Mouse (Mus musculus) right cerebral cortex, postnatal 14 days (tissue): Measurements from ENCODE around the gene Aqp5.

Experiments used
- DNase-seq: peaks from one replicate; pipeline ENCODE4 v3.0.0; 2022

The Aqp5 gene

DNA sequence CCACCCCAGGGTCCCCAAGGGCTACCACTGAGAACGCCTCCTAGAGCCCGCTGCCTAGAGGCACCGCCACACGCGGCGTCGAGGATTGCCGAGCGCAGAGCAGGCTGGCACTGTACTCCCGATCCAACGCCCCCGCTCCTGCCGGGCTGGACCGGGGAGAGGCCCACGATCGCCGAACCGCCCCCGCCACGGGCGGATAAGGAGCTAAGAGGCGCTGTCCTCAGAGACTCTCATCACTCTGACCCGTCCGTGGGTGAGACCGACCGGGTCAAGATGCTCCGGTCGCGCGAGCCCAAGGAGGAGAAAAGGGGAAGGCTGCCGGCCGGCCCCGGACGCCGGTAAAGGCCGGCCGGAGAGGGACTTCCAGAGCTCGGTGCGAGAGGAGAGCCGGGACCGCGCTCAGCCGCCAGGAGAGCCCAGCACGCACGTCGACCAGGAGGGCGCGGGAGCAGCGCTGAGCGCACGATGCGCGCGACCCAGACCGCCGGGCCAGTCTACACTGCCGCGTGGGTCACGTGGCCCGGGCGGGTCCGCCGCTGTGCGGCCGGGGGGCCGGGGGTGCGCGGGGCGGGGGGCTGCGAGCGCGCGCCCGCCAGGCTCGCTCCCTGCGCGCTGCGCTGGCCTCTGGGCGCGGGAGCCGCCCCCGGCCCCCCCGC lies at the start of gene Aqp5:
Gene Aqp5, plus strand, starts transcription at position 354 of the 656 bp plus-strand sequence.
- DNase-seq, result no peak

DNA sequence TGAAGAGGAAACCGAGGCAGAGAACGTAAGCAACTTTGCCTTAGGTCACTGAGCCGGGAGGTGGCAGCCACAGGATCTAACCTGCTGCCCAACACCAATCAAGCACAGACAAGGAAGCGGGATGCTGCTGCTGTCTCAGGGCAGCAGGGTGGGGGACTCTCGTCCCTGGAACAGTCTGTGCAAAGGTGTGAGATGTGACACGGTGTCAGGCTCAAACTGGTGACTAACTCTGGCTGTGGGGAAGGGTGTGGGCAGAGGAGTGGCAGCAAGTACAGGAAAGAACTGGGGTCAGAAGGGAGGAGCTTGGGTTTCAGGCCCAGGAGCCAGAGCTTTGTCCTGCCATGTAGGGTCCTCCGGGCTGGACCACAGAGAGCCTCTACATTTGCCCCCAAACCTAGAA lies 46.5 kb upstream of the Aqp5 start:
- no peak for DNase-seq

DNA sequence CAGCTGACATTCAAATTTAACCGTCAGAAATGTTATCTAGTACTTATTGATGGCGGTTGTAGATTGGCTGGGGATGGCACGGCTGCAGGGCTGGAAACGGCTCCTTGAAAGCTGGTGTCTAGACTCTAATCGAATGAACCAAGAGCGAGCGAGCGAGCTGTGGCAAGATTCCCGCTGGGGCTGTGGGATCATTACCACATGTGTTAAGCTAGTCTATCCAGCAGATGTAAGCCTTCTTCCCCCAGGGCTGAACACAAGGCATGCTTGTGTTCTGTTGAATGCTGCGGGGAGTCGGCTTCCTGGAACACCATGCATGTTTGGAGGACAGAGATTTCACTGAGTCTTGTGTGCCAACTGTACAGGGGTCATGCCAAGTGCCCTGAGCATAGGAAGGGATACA lies 44.0 kb upstream of the Aqp5 start:
- no peak for DNase-seq

DNA sequence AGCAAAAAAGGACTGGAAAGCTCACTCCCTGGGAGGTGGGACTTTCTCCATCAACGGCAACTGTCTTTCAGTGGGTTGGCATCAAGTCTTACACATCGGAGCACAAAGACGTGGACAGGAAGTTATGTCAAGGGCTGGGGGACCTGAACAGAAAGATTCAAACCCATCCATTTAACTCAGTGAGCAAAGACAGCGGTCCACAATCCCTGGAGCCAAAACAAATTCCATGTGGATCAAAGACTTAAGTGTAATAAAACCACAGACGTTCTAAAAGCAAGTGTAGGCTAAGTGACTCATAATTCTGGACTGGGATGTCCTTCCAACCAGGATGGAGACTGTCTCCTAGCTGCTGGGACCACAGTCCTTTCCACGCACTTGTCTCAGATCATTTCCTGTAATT lies 42.9 kb upstream of the Aqp5 start:
- no peak for DNase-seq

DNA sequence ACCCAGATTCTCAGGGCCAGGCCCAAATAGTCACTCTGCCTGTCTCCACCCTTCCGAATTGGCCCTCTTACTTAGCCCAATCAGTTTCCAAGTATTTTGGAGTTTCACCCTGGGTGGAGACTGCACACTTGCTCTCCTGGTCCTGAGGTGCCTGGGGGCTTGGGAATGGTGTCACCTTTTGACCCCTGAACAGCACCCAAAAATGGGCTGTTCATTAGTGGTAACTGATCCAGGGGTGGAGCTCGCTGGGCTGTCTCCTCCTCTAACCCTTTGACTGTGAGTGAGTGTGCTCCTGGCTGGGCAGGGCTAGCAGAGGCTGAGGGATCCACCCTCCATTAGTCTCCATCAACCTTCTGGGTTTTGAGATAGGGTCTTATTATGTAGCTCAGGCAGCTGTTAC lies 40.7 kb upstream of the Aqp5 start:
- no peak for DNase-seq

DNA sequence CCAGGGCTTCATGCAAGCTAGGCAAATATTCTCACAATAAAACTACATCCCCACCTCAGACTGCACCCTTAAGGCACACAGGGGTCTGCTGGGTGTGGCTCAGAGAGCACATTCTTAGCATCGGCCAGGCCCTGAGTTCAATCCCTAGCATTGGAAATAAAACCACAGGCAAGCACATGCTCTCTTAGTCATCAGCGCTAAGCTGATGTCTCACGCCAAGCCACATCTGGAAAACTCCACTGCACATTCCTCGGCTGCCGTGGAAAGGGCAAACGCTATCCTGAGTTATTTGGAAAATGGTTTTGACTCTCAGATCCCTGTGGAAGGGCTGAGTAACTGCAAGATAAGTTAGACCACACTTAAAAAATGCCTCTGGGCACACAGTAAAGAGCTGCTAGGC lies 36.8 kb upstream of the Aqp5 start:
- DNase-seq, result no peak

DNA sequence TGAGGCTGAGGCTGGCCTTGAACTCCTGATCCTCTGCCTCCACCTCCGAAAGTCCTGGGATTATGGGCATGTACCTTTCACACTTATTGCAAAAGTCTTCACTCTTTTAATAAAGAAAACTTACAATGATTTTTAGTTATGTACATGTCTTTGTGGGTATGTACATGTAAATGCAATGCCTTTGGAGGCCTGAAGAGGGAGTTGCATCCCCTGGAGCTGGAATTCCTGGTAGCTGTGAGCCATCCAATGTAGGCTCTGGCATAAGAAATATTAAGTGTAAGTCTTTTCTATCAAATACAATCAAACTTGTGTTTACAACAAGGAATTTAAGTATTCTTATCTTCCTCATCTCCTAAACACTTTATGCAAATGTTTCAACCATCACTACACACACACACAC lies 31.6 kb upstream of the Aqp5 start:
- no peak for DNase-seq

DNA sequence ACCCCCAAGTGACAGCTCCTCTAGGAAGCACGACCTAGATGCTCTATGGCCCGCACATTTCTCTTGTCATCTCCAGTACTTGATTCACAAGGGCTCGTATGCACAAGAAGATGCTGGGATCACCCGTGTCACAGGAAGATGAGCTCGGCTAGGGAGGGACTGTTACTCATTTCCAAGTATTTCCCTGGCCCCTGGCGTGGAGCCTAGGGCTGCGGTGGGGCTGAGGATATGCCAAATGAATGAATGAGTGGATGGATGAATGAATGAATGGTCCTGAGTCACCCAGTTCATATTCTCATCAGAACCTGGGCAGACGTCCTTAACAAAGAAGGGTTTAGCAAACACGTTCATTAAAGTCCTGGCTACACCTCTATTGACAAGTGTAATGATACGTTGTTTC lies 30.3 kb upstream of the Aqp5 start:
- no peak for DNase-seq

DNA sequence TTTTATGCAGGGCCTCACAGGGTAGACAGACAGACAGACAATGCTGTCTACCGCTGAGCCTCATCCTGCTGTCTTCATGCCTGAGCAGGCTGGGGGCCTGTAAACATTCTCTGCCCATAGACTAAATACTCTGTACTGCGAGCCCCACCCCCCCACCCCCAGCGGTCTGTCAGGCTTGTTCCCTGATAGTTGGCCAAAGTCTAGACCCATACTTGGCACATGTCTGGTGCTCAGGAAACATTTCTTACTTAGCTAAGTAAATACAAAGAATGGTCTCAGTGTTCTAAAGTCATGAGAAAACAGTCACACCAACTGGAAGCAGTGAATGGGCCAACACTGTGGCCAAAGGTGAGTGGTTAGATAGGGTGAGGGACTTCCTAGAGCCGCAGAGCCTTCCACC lies 23.2 kb upstream of the Aqp5 start:
- no peak for DNase-seq

DNA sequence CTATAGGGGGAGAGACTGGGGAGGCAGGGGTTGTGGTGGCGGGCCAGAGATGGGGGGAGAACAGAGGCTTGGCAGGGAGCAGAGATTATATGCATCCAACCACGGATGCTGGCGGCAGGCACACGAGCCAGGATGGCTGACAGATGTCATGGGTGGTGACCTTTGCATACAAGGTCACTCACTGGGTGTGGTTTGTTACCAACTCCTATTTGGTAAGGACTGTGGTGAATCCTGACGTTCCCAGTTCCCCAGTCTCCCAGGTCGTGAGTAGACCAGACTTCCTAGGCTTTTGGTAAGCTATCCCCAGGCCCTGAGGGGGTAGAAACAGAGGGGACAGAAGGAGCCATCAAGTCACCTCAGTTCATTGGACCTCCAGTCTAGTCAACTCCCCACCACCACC lies 21.9 kb upstream of the Aqp5 start:
- DNase-seq, result no peak

DNA sequence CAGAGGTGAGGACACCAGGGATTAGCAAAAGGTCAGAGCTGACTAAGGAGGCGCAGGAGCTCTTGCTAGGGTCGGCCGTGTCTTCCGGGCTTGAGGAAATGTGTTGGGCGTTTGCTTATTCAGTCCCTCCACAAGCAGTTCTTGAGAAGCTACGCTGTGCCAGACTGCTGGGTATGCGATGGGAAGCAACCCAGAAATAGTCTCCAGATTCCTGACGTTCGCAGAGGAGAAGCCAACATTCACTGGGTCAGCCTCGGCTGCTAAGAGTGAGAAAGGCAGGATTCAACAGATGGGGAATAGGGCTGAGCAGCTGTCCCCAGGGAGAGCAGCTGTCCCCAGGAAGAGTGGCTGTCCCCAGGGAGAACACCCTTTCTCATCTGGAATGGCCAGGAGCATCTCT lies 21.5 kb upstream of the Aqp5 start:
- DNase-seq, result no peak

DNA sequence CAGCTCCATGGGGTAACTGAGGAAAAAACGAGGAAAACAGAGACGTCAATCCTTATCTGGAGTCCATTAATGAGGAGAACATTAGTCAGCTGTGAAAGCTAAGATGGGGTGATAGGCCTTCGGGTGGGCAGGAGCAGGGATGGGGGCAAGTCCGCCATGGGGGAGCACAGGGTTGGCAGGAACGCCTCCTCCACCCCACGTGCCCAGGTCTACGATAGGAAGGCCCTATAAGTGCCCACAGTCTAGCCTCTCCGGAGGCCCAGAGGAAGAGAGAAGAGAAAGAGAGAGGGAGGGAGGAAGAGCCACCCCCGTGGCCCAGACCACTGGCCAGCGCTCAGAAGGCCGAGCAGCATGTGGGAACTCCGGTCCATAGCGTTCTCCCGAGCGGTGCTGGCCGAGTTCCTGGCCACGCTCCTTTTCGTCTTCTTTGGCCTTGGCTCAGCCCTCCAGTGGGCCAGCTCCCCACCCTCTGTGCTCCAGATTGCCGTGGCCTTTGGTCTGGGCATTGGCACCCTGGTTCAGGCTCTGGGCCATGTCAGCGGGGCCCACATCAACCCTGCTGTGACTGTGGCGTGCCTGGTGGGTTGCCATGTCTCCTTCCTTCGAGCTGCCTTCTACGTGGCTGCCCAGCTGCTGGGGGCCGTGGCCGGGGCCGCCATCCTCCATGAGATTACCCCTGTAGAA lies 11.6 kb upstream of the Aqp5 start, which contains the start of gene Aqp2:
Gene Aqp2, plus strand, starts transcription at position 254 of the 684 bp plus-strand sequence.
- DNase-seq, result no peak

DNA sequence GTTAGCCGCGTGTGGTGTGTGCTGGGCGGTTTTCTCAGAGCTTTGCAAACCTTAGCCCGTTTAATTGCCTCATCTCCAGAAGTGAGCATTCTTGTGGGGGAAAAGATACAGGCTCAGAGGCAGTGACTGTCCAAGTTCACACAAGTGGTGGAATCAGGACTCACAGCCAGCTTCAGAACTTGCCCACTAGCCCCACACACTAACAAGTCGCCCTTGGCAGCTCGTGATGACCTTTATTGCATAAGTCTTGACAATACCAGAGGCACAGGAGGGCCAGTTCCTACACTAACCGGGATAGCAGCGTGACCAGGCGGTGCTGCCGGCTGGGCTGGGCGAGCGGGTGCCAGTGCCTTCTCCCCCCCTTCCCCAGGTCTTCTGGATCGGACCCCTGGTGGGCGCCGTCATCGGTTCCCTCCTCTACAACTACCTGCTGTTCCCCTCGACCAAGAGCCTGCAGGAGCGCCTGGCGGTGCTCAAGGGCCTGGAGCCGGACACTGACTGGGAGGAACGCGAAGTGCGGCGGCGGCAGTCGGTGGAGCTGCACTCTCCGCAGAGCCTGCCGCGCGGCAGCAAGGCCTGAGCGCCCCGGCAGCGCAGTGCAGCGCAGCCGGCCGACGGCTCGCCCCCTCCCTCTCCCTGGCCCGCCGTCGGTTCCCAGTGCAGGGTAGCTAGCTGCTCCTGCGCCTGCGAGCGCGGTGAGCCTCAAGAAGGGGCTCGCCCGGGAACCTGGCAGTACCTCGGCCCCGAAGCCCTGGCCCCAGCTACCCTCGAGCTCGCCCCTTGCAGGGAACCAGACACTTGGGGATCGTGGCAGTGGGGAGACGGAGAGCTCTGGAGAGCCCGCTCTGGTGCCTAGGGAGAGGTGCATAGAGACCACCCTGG lies 6.9 kb upstream of the Aqp5 start:
- DNase-seq, result no peak

DNA sequence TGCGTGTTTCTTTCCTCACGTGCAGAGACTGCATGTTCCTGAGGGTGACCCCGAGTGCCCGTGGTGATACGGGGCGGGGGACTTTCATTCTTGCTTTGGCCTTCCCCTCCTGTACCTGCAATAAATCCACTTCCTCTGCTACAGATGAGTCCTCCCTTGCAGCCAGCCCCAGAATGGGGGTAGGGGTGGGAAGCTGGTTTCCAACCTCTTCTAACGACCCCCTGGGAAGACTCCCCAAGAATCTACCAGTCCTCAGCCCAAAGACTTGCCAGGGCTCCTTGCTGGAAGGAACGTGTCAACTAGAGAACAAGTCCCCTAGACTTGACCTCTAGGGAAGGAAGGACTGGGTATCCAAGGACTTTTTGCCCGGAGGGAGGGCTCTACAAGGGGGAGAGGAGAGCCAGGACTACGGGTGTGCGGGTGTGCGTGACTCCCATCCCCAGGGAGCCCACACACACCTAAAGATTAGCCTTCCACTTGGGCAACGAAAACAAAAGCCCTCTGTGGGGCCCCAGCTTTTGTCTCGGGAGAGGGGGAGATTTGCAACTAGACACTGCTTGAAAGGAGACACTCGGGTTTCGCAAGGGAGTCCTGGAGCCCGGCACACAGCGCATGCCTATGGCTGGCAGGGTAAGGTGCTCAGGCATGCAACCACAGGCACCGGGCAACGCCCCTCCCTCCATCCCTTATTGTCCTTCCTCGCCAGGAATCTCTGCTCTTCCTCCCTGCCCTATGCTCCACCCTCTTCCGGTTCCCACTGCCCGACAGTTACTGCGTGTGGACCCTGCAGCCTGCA lies 6.0 kb upstream of the Aqp5 start:
- no peak for DNase-seq

DNA sequence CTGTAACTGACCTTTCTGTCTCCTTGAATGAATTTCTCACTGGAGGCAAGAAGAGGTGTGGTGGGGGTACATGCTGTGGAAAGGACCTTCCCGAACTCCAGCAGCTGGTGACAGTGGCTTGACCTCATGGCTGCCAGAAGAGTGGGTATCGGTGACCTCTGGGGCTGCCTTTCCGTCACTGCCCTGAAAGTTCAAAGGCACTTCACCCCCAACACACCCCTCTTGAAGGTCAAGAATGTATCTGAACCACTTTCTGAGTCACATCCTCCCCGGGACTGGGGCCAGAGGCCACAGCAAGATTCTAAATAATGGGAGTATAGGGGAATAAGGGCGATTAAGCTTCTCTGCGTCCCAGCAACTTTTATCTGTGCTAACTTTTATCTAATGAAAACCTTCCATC lies 4.8 kb upstream of the Aqp5 start:
- no peak for DNase-seq

DNA sequence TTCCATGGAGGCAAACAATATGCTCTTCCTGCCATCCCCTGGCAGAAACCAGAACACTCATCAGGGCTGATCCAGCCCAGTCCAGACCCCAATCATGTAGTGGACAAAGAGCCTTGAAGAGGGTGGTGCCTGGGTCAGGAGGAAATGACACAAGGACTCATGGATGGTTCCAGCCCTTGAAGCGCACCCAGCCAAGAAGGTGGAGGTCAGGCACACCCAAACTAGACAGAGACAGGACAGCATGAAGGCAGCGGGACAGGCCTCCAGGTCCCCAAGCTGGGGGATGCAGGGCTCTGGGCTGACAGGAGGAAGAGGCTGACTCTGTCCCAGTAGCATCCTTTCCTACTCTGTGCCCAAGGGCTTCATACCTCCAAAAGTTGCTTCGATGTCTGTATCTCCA lies 4.1 kb upstream of the Aqp5 start:
- DNase-seq, result no peak

DNA sequence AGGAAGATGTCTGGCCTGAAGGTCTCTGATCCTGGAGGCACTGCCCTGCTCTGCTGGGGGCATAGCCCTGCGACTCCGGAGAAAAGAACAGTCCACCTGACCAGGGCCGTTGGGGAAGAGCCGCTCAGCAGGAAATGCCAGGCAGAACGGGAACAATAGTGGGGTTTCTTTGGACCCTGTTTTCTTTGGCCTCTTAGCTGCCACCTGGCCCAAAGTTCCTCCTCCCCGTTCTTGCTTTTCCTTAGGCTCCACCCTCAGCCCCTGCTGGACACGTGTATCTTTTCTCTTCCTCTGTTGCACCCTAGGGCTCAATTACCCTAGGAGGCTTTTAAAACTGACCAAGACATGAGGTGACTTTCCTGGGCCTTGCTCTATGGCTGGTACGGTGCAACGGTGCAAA lies 1.3 kb upstream of the Aqp5 start:
- DNase-seq, result no peak

DNA sequence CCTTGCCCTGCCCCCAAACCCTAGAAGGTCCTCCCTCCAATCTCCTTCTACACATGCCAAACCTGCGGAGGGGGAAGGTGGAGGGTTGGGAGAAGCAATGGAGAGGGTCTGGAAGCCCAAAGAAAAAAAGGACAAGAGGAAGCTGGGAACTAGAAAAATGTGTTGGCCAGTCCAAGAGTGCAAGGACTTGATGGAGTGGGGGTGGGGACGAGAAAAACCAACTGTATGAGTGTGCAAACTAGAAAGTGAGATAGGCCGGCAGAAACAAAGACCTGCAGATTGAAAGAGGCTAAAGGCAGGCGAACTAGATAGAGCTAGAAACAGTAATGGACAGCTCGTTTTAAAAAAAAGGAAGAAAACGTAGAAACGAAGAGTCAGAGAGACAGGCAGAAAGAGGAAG lies 878 bp upstream of the Aqp5 start:
- no peak for DNase-seq

DNA sequence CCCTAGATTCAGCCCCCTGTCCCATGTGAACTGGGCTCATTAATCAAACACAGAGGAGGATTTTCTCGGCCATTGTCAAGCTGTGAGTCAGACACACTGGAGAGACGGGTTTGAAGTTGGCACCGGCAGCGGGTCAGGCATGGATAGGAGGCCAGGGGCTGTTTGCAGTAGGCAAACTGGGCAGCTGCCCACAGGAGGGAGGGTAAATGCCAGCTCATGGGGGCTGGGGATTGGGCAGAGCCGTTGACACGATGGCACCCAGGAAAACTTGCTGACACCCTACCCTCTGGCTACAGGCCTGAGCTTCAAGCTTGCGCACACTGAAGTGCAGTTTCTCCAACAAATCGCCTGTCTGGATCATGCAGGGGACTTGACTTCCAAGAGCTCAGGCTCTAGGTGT lies 1.6 kb downstream of the Aqp5 start:
- DNase-seq, result no peak

DNA sequence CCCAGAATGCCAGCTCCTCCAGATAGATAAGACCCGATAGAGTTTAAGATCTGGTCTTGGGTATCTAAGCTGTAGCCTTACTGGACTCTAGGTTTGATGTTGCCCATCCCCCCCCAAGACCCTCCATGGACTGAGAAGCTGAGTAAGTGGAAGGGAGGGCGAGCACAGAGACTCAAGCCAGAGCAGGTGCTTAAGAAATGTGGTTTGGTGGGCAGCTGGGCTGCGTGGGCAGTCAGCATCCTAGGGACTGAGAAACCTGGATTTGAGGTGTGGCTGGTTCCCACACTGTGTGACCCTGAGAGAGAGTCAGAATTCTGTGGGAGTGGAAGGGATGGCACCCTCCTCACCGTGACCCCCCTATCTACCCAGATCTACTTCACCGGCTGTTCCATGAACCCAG lies 2.3 kb downstream of the Aqp5 start:
- no peak for DNase-seq

DNA sequence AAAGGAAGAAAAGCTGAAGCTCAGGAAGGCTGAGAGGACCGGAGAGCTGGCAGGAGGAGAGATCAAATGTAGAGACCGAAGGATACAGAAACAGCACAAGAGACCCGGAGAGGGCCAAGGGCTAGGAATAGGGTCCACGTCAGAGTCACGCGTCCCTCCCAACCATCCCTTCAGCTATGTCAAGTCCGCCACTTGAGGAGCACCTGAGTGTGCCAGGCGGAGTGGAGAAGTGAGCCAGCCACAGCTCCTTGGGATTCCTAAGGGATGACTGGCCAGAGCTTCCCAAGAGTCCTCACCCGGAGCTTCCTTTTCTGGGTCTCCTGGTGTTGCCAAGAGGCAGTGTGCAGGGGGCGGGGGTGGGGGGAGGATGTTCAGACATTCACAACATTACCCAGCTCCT lies 4.4 kb downstream of the Aqp5 start:
- no peak for DNase-seq

DNA sequence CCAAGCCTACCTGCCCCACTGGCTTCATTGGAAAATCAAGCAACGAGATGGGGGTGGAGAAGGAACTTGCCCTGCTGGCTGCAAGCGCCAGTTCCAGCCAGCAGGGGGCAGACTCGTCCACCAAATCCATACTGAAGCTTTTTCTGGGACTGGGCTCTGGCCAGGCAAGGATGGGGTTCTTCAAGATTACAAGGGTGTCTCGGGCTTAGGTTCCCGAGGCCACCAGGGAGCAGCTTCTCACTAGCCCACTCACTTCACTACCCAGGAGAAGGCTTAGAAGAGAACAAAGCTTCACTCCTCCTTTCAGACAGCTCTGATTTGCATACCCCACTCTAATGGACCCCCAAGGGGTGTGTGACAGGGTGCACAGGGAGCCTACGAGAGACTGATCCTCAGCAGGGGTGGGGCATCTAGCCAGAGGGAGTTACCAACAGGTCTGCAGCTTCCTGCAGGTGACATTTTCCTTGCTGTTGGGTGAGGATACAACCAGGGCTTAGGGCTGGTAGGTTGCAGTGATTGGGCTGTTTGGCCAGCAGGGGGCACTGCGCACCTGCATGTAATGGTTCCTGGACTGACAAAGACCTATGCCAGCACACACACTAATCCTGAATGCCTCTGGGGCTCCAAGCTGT lies 5.6 kb downstream of the Aqp5 start:
- DNase-seq, result peak; percentile 86

DNA sequence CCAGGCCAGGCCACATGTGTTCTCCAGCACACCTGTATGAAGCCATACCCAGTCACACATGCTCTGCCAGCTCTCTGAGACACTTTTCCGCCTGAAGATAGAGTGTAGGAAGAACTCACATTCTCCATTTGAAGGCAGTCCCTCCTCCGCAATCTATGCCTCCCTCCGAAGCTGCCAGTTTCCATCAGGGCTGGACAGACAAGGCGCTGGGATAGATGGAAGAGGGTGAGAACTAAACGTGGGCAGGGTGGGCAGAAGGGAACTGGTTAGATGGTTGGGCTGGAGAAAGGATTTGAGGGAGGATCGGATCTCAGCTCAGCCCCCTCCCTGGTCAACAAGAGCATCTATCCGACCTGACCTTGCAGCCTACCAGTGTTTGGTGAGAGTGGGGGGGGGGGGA lies 6.3 kb downstream of the Aqp5 start:
- DNase-seq, result no peak
